Mouse (Mus musculus): ENCODE data around the gene Aicda. TPM values are rescaled to one million over a fixed set of nuclear protein-coding genes. Genes with fewer than 3 reads are reported as not detected.

Aicda gene
- polyA plus RNA-seq, 1 experiment from 2014 or later: not detected

DNA sequence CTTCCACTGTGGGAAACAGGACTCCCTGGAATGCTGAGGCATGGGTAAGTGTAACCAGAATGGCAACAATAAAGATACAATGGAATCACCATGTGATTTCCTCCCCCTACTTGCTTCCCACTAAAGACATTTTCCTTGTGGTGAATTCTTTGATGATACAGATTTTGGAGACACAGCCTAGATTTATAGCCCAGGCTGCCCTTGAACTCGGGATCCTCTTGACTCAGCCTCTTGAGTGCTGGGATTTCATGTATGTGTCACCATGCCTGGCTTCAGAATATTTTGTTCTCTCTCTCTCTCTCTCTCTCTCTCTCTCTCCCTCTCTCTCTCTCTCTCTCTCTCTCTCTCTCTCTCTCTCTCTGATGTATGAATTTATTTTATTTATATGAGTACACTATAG, 25.5 kb downstream of the Aicda start:
- no peak for ATAC-seq (replicated peaks; ENCODE audit: low FRiP score)
- H3K36me3 ChIP-seq (ENCODE audit: control insufficient read depth, insufficient read depth, low read length): no peaks in the 10 kb centered on the region
- H3K4me3 ChIP-seq (ENCODE audit: low read depth, low read length): no peak overlapping the region
- H3K4me1 ChIP-seq (replicated peaks; ENCODE audit: control insufficient read depth, insufficient read depth, low read length): no peaks in the 10 kb centered on the region
- H3K9ac ChIP-seq (ENCODE audit: low read length): no peak overlapping the region
- DNase-seq (ENCODE audit: low spot score): no peak
- no peaks in the 10 kb centered on the region for H3K9me3 ChIP-seq (ENCODE audit: control insufficient read depth, low read length)
- H3K4me2 ChIP-seq (ENCODE audit: low read depth, low read length, severe bottlenecking): no peak overlapping the region
- WGBS: 70% methylated on average over 1 of the region's 1 CpGs
- H3K27me3 ChIP-seq (ENCODE audit: control insufficient read depth, insufficient read depth, low read length): no peaks in the 10 kb centered on the region
- H3K27ac ChIP-seq (ENCODE audit: low read depth, low read length): no peak overlapping the region

DNA sequence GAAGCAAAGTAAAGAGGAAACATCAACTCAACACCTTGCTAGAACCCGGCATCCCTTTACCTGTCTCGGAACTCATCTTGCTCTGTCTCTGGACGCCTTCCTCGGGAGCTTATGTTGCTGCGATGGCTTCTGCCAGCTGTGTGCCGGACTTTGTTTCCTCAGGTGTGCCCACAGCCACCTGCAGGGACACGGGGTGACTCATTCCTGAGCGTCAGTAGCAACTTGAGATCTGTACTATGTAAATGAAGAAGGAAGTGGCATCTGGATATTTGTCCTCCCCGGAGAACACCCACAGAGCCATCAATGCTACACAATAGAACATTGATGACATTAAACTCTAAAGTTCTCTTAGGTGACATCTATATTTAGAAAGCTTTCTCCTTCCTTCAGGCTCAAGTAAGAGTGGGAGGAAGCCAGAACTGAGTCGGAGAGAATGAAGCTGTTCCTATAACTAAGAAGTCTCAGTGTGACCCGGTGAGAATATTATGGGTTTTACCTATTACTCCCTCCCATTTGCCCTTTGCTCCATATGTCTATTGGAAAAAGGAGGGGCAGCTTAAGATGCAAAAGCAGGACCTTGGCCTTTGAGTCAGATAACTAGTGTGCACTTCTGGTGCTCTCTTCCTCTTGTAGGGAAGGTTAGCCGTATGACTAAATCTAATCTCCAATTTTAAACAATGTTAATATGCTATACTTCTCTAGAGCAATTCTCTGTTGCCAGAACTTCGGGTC, 37.6 kb downstream of the Aicda start:
- Histone ChIP-seq H3K4me2 (ENCODE audit: low read depth, low read length, severe bottlenecking) (no peak overlapping the region), H3K27ac (ENCODE audit: low read depth, low read length) (no peak overlapping the region), H3K4me1 (replicated peaks; ENCODE audit: control insufficient read depth, insufficient read depth, low read length) (no peaks in the 10 kb centered on the region), H3K9me3 (ENCODE audit: control insufficient read depth, low read length) (no peaks in the 10 kb centered on the region), H3K4me3 (ENCODE audit: low read depth, low read length) (no peak overlapping the region), H3K36me3 (ENCODE audit: control insufficient read depth, insufficient read depth, low read length) (no peaks in the 10 kb centered on the region), H3K9ac (ENCODE audit: low read length) (no peak overlapping the region), H3K27me3 (ENCODE audit: control insufficient read depth, insufficient read depth, low read length) (no peaks in the 10 kb centered on the region)
- ATAC-seq (replicated peaks; ENCODE audit: low FRiP score) (no peak), DNase-seq (ENCODE audit: low spot score) (no peak)
- WGBS: 83% methylated on average over 13 of the region's 13 CpGs

DNA sequence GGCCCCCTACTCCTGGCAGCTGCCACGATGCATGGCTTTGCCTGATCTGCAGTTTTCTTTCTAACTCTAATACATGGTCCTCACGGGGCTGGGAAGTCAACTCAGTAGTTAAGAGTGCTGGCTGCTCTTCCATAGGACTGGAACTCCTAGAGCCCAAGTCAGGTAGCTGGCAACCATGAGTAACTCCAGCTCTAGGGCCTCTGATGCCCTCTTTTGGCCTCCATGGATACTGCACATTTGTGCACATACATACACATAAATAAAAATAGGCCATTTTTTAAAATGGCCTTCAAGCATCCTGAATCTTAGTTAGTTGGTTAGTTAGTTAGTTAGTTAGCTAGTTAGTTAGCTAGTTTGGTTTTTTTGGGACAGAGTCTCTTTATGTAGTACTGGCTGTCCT, 39.3 kb downstream of the Aicda start:
- Histone ChIP-seq H3K36me3 (ENCODE audit: control insufficient read depth, insufficient read depth, low read length) (no peaks in the 10 kb centered on the region), H3K27me3 (ENCODE audit: control insufficient read depth, insufficient read depth, low read length) (no peaks in the 10 kb centered on the region), H3K4me1 (replicated peaks; ENCODE audit: control insufficient read depth, insufficient read depth, low read length) (no peaks in the 10 kb centered on the region), H3K27ac (ENCODE audit: low read depth, low read length) (no peak overlapping the region), H3K9ac (ENCODE audit: low read length) (no peak overlapping the region), H3K9me3 (ENCODE audit: control insufficient read depth, low read length) (no peaks in the 10 kb centered on the region), H3K4me3 (ENCODE audit: low read depth, low read length) (no peak overlapping the region), H3K4me2 (ENCODE audit: low read depth, low read length, severe bottlenecking) (no peak overlapping the region)
- ATAC-seq (replicated peaks; ENCODE audit: low FRiP score): no peak
- 81% methylated on average over 2 of the region's 2 CpGs for WGBS
- no peak for DNase-seq (ENCODE audit: low spot score)

DNA sequence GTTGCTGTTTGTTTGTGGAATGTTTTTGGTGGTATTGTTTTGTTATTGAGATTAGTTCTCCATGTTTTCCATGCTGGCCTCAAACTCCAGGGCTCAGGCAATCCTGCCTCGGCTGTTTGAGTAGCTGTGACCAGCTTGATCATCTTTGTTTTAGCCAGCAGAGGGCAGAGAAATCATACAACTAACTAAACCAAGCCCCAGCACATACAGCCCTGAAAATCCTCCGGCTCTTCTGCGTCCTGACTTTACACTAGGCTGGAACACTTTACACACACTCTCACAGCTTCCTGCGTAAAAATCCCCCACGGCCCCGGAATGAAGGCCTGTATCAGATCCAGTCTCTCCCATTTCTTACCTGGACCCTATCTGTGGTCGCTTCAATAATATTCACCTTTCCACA, 42.0 kb downstream of the Aicda start:
- Histone ChIP-seq H3K4me3 (ENCODE audit: low read depth, low read length) (no peak overlapping the region), H3K27me3 (ENCODE audit: control insufficient read depth, insufficient read depth, low read length) (no peaks in the 10 kb centered on the region), H3K9me3 (ENCODE audit: control insufficient read depth, low read length) (no peaks in the 10 kb centered on the region), H3K36me3 (ENCODE audit: control insufficient read depth, insufficient read depth, low read length) (no peaks in the 10 kb centered on the region), H3K4me2 (ENCODE audit: low read depth, low read length, severe bottlenecking) (no peak overlapping the region), H3K9ac (ENCODE audit: low read length) (no peak overlapping the region), H3K4me1 (replicated peaks; ENCODE audit: control insufficient read depth, insufficient read depth, low read length) (no peaks in the 10 kb centered on the region), H3K27ac (ENCODE audit: low read depth, low read length) (no peak overlapping the region)
- no peak for DNase-seq (ENCODE audit: low spot score)
- WGBS: 41% methylated on average over 7 of the region's 7 CpGs
- ATAC-seq (replicated peaks; ENCODE audit: low FRiP score): no peak

DNA sequence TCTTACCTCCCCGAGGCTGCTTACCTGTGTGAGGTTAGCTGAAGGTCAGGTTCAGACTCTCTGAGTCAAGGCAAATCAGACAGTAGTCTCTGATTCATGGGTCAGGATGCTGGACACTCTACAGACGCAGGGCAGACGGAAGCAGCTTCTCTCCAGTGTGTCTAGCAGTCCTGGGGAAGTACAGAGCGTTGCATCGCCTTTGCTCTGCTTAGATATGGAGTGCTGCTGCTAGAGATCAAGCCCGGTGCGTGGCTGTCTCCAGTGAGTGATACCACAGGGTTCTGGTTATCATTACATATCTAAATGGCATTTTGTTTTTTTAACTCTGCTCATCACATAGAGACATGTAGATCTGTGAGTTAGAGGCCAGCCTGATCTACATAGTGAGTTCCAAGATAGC, 43.0 kb downstream of the Aicda start:
- WGBS: 87% methylated on average over 7 of the region's 7 CpGs
- Histone ChIP-seq H3K4me1 (replicated peaks; ENCODE audit: control insufficient read depth, insufficient read depth, low read length) (no peaks in the 10 kb centered on the region), H3K4me2 (ENCODE audit: low read depth, low read length, severe bottlenecking) (no peak overlapping the region), H3K9me3 (ENCODE audit: control insufficient read depth, low read length) (no peaks in the 10 kb centered on the region), H3K27me3 (ENCODE audit: control insufficient read depth, insufficient read depth, low read length) (no peaks in the 10 kb centered on the region), H3K9ac (ENCODE audit: low read length) (no peak overlapping the region), H3K36me3 (ENCODE audit: control insufficient read depth, insufficient read depth, low read length) (no peaks in the 10 kb centered on the region), H3K4me3 (ENCODE audit: low read depth, low read length) (no peak overlapping the region), H3K27ac (ENCODE audit: low read depth, low read length) (no peak overlapping the region)
- ATAC-seq (replicated peaks; ENCODE audit: low FRiP score) (no peak), DNase-seq (ENCODE audit: low spot score) (no peak)

DNA sequence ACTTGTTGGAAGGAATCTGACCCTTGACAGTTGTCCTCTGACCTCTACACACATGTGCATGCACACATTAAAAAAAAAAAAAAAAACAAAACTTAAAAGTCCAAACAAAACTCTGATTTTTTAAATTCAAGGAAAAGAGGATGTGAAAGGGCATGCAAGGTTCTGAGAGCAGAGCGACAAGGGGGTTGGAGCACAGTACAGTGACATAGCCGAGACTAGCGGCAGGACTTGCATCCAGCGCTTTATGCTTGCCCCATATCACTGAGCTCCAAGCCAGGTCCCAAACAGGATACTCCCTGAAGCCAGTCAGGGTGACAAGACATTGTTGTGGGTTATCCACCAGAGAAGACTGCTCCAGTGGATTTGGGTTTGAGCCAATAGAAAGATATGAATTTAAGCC, 44.4 kb downstream of the Aicda start:
- H3K4me2 ChIP-seq (ENCODE audit: low read depth, low read length, severe bottlenecking): no peak overlapping the region
- WGBS: 91% methylated on average over 4 of the region's 4 CpGs
- no peaks in the 10 kb centered on the region for H3K4me1 ChIP-seq (replicated peaks; ENCODE audit: control insufficient read depth, insufficient read depth, low read length)
- no peaks in the 10 kb centered on the region for H3K27me3 ChIP-seq (ENCODE audit: control insufficient read depth, insufficient read depth, low read length)
- H3K9ac ChIP-seq (ENCODE audit: low read length): no peak overlapping the region
- no peak for DNase-seq (ENCODE audit: low spot score)
- no peak overlapping the region for H3K27ac ChIP-seq (ENCODE audit: low read depth, low read length)
- no peaks in the 10 kb centered on the region for H3K36me3 ChIP-seq (ENCODE audit: control insufficient read depth, insufficient read depth, low read length)
- no peak for ATAC-seq (replicated peaks; ENCODE audit: low FRiP score)
- H3K9me3 ChIP-seq (ENCODE audit: control insufficient read depth, low read length): no peaks in the 10 kb centered on the region
- H3K4me3 ChIP-seq (ENCODE audit: low read depth, low read length): no peak overlapping the region

DNA sequence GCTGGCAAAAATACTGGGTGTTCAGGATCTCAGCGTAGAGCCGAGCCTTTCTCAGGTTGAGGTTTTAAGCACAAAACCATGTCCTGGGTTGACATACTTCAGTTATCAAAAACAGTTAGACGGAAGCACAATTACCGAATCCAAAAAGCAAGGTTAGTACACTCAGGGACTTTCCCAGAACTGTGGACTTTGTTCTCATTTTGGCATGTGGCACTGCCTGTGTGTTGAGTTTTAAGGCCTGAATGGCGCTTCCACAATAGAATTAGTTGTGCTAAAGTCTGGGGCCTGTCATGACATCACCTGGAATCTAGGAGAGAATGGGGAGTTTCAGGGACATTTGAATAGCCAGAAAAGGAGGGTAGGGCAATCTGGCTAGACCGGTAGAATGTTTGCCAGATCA, 44.8 kb downstream of the Aicda start:
- WGBS: 88% methylated on average over 6 of the region's 6 CpGs
- no peak overlapping the region for H3K9ac ChIP-seq (ENCODE audit: low read length)
- no peaks in the 10 kb centered on the region for H3K27me3 ChIP-seq (ENCODE audit: control insufficient read depth, insufficient read depth, low read length)
- H3K9me3 ChIP-seq (ENCODE audit: control insufficient read depth, low read length): no peaks in the 10 kb centered on the region
- no peaks in the 10 kb centered on the region for H3K4me1 ChIP-seq (replicated peaks; ENCODE audit: control insufficient read depth, insufficient read depth, low read length)
- no peak overlapping the region for H3K4me3 ChIP-seq (ENCODE audit: low read depth, low read length)
- no peak overlapping the region for H3K27ac ChIP-seq (ENCODE audit: low read depth, low read length)
- DNase-seq (ENCODE audit: low spot score) (no peak), ATAC-seq (replicated peaks; ENCODE audit: low FRiP score) (no peak)
- H3K4me2 ChIP-seq (ENCODE audit: low read depth, low read length, severe bottlenecking): no peak overlapping the region
- H3K36me3 ChIP-seq (ENCODE audit: control insufficient read depth, insufficient read depth, low read length): no peaks in the 10 kb centered on the region

DNA sequence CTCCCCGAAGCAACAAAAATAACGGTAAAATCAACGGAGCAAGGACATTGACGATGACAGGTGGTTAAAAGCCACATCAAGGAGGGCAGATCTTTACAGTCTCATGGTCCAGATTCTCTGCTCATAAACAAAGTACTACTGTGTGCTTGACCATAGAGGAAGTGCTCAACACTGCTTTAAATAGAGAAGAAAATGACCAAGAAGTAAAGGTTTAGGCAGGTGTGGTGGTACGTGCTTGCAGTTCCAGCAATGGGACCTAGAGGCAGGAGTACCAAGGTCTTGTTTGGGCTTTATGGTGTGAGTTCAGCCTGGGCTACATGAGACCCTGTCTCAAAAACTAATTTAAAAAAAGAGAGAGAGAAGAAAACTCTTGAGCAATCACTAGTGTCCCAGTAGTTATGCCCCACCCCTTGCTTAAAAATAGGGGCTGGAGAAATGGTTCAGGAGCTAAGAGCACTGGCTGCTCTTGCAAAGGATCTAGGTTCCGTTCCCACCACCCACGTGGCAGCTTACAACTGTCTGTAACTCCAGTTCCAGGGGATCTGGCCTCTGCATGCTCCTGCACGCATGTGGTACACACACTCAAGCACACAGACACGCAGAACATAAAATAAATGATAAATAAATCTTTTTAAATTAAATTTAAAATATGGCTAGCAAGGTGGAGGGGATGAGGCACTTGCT, 45.6 kb downstream of the Aicda start:
- no peak for DNase-seq (ENCODE audit: low spot score)
- Histone ChIP-seq H3K9me3 (ENCODE audit: control insufficient read depth, low read length) (no peaks in the 10 kb centered on the region), H3K27me3 (ENCODE audit: control insufficient read depth, insufficient read depth, low read length) (no peaks in the 10 kb centered on the region), H3K4me1 (replicated peaks; ENCODE audit: control insufficient read depth, insufficient read depth, low read length) (no peaks in the 10 kb centered on the region), H3K4me2 (ENCODE audit: low read depth, low read length, severe bottlenecking) (no peak overlapping the region), H3K9ac (ENCODE audit: low read length) (no peak overlapping the region), H3K27ac (ENCODE audit: low read depth, low read length) (no peak overlapping the region), H3K4me3 (ENCODE audit: low read depth, low read length) (no peak overlapping the region), H3K36me3 (ENCODE audit: control insufficient read depth, insufficient read depth, low read length) (no peaks in the 10 kb centered on the region)
- 91% methylated on average over 9 of the region's 9 CpGs for WGBS
- ATAC-seq (replicated peaks; ENCODE audit: low FRiP score): no peak

Measured in forebrain, embryonic 11.5 days (tissue).